Mouse (Mus musculus) neutrophil, adult 65 days (primary cell): ENCODE results near the gene Lnx1. TPM values are rescaled to one million over a fixed set of nuclear protein-coding genes. Genes with fewer than 3 reads are reported as not detected.

Source experiments
- total RNA-seq: library from RNA; stranded (reverse); gene quantifications from 2 replicates; pipeline ENCODE4 v1.2.4, GENCODE M21; 2023

Gene Lnx1
- not detected in 2 replicates for total RNA-seq

GRCm38 (mm10) chr5:74702766-74703165 is at the start of gene Lnx1:
TSS of gene Lnx1 (minus strand) at chr5:74702912.

Other genes starting within 250 kb of the Lnx1 start
- gene Scfd2, start 171.2 kb downstream of the Lnx1 start, total RNA-seq = 11.4 and 17.1 TPM in 2 replicates
- gene Fip1l1, start 167.5 kb downstream of the Lnx1 start, total RNA-seq = 51.7 and 52.5 TPM in 2 replicates